Mouse (Mus musculus): ENCODE measurements at regions not wholly inside any gene's neighbourhood (a gene's known extent, or its start where the extent isn't known, plus 50 kb on each side); places are given as distances from the start of the nearest gene placed in this dataset.
A peak's percentile ranks its signal among the peaks of the same experiment; 100 is the strongest.

- WGBS: 89% methylated on average over 3 of the region's 3 CpGs
- H3K27me3 ChIP-seq (replicated peaks; ENCODE audit: control insufficient read depth, insufficient read depth, low read length): no peaks in the 10 kb centered on the region
- H3K27ac ChIP-seq (ENCODE audit: insufficient read depth, low read depth, low read length): no peak overlapping the region
- no peak for TF ChIP-seq CTCF (conservative IDR thresholded peaks at IDR 0.05; ENCODE audit: insufficient read depth, insufficient read length, low read depth, low read length)
- TF ChIP-seq POLR2A (IDR thresholded peaks at IDR 0.05; ENCODE audit: low read depth, low read length): no peak
- no peaks in the 10 kb centered on the region for H3K36me3 ChIP-seq (ENCODE audit: control insufficient read depth, insufficient read depth, low read length)
- no peak overlapping the region for H3K4me3 ChIP-seq (ENCODE audit: insufficient read depth, low read depth, low read length)
- H3K4me1 ChIP-seq (ENCODE audit: control insufficient read depth, insufficient read depth, low read length): no peaks in the 10 kb centered on the region
- DNase-seq: no peak
Measured at GRCm38 (mm10) chr5:28873600-28874265, 322.1 kb upstream of the Rnf32 start.

GRCm38 (mm10) chr5:28859604-28860371 lies 336.0 kb upstream of the Rnf32 start:
- no peak for TF ChIP-seq CTCF (conservative IDR thresholded peaks at IDR 0.05; ENCODE audit: insufficient read depth, insufficient read length, low read depth, low read length)
- no peak for TF ChIP-seq POLR2A (IDR thresholded peaks at IDR 0.05; ENCODE audit: low read depth, low read length)
- WGBS: 78% methylated on average over 9 of the region's 9 CpGs
- DNase-seq: no peak
- H3K36me3 ChIP-seq (ENCODE audit: control insufficient read depth, insufficient read depth, low read length): no peaks in the 10 kb centered on the region
- no peak overlapping the region for H3K4me3 ChIP-seq (ENCODE audit: insufficient read depth, low read depth, low read length)
- no peaks in the 10 kb centered on the region for H3K4me1 ChIP-seq (ENCODE audit: control insufficient read depth, insufficient read depth, low read length)
- H3K27me3 ChIP-seq (replicated peaks; ENCODE audit: control insufficient read depth, insufficient read depth, low read length): no peaks in the 10 kb centered on the region
- H3K27ac ChIP-seq (ENCODE audit: insufficient read depth, low read depth, low read length): no peak overlapping the region

- Histone ChIP-seq H3K4me3 (ENCODE audit: insufficient read depth, low read depth, low read length) (no peak overlapping the region), H3K27me3 (replicated peaks; ENCODE audit: control insufficient read depth, insufficient read depth, low read length) (no peaks in the 10 kb centered on the region), H3K27ac (ENCODE audit: insufficient read depth, low read depth, low read length) (no peak overlapping the region), H3K4me1 (ENCODE audit: control insufficient read depth, insufficient read depth, low read length) (no peaks in the 10 kb centered on the region), H3K36me3 (ENCODE audit: control insufficient read depth, insufficient read depth, low read length) (no peaks in the 10 kb centered on the region)
- TF ChIP-seq CTCF (conservative IDR thresholded peaks at IDR 0.05; ENCODE audit: insufficient read depth, insufficient read length, low read depth, low read length): no peak
- TF ChIP-seq POLR2A (IDR thresholded peaks at IDR 0.05; ENCODE audit: low read depth, low read length): no peak
- DNase-seq: no peak
- WGBS: 74% methylated on average over 12 of the region's 12 CpGs
Measured at GRCm38 (mm10) chr5:28838141-28838925, 357.5 kb upstream of the Rnf32 start.

GRCm38 (mm10) chr5:28819091-28819490 lies 352.0 kb upstream of the Shh start:
- Histone ChIP-seq H3K4me3 (ENCODE audit: insufficient read depth, low read depth, low read length) (no peak overlapping the region), H3K27me3 (replicated peaks; ENCODE audit: control insufficient read depth, insufficient read depth, low read length) (no peaks in the 10 kb centered on the region), H3K4me1 (ENCODE audit: control insufficient read depth, insufficient read depth, low read length) (no peaks in the 10 kb centered on the region), H3K36me3 (ENCODE audit: control insufficient read depth, insufficient read depth, low read length) (no peaks in the 10 kb centered on the region), H3K27ac (ENCODE audit: insufficient read depth, low read depth, low read length) (no peak overlapping the region)
- TF ChIP-seq CTCF (conservative IDR thresholded peaks at IDR 0.05; ENCODE audit: insufficient read depth, insufficient read length, low read depth, low read length) (no peak), POLR2A (IDR thresholded peaks at IDR 0.05; ENCODE audit: low read depth, low read length) (no peak)
- 92% methylated on average over 5 of the region's 5 CpGs for WGBS
- no peak for DNase-seq

GRCm38 (mm10) chr5:28807950-28808349 lies 340.9 kb upstream of the Shh start:
- Histone ChIP-seq H3K4me3 (ENCODE audit: insufficient read depth, low read depth, low read length) (no peak overlapping the region), H3K27me3 (replicated peaks; ENCODE audit: control insufficient read depth, insufficient read depth, low read length) (no peaks in the 10 kb centered on the region)
- no peak for DNase-seq

GRCm38 (mm10) chr5:28799464-28799863 lies 332.4 kb upstream of the Shh start:
- Histone ChIP-seq H3K36me3 (ENCODE audit: control insufficient read depth, insufficient read depth, low read length) (no peaks in the 10 kb centered on the region), H3K27me3 (replicated peaks; ENCODE audit: control insufficient read depth, insufficient read depth, low read length) (no peaks in the 10 kb centered on the region), H3K4me1 (ENCODE audit: control insufficient read depth, insufficient read depth, low read length) (no peaks in the 10 kb centered on the region), H3K4me3 (ENCODE audit: insufficient read depth, low read depth, low read length) (no peak overlapping the region), H3K27ac (ENCODE audit: insufficient read depth, low read depth, low read length) (no peak overlapping the region)
- WGBS: 88% methylated on average over 2 of the region's 2 CpGs
- no peak for TF ChIP-seq CTCF (conservative IDR thresholded peaks at IDR 0.05; ENCODE audit: insufficient read depth, insufficient read length, low read depth, low read length)
- TF ChIP-seq POLR2A (IDR thresholded peaks at IDR 0.05; ENCODE audit: low read depth, low read length): no peak
- DNase-seq: no peak

More at GRCm38 (mm10) chr5:28807950-28808349, 340.9 kb upstream of the Shh start:
- Histone ChIP-seq H3K36me3 (ENCODE audit: control insufficient read depth, insufficient read depth, low read length) (no peaks in the 10 kb centered on the region), H3K4me1 (ENCODE audit: control insufficient read depth, insufficient read depth, low read length) (no peaks in the 10 kb centered on the region), H3K27ac (ENCODE audit: insufficient read depth, low read depth, low read length) (no peak overlapping the region)
- WGBS: 69% methylated on average over 5 of the region's 5 CpGs
- no peak for TF ChIP-seq CTCF (conservative IDR thresholded peaks at IDR 0.05; ENCODE audit: insufficient read depth, insufficient read length, low read depth, low read length)
- no peak for TF ChIP-seq POLR2A (IDR thresholded peaks at IDR 0.05; ENCODE audit: low read depth, low read length)

- peak; percentile 3 for DNase-seq
- TF ChIP-seq POLR2A (IDR thresholded peaks at IDR 0.05; ENCODE audit: low read depth, low read length): no peak
- no peak for TF ChIP-seq CTCF (conservative IDR thresholded peaks at IDR 0.05; ENCODE audit: insufficient read depth, insufficient read length, low read depth, low read length)
- WGBS: 76% methylated on average over 1 of the region's 1 CpGs
- no peak overlapping the region for H3K27ac ChIP-seq (ENCODE audit: insufficient read depth, low read depth, low read length)
- no peaks in the 10 kb centered on the region for H3K27me3 ChIP-seq (replicated peaks; ENCODE audit: control insufficient read depth, insufficient read depth, low read length)
- H3K4me3 ChIP-seq (ENCODE audit: insufficient read depth, low read depth, low read length): no peak overlapping the region
- H3K4me1 ChIP-seq (ENCODE audit: control insufficient read depth, insufficient read depth, low read length): no peaks in the 10 kb centered on the region
- no peaks in the 10 kb centered on the region for H3K36me3 ChIP-seq (ENCODE audit: control insufficient read depth, insufficient read depth, low read length)
Measured at GRCm38 (mm10) chr5:28798361-28798760, 331.3 kb upstream of the Shh start.
